Mouse (Mus musculus) heart, embryonic 14.5 days (tissue): ENCODE measurements around the gene Dlgap1. TPM values are rescaled to one million over a fixed set of nuclear protein-coding genes. Genes with fewer than 3 reads are reported as not detected.

Experiments used
- ATAC-seq: fragments of 200-750 bp; cut with Nextera tagmentation; 2 replicates; pipeline ENCODE4 v1.8.0; 2017; ENCODE audit warnings: low read depth, moderate TSS enrichment; ENCODE audit not compliant: insufficient number of reproducible peaks, insufficient read depth, low FRiP score
- H3K27ac ChIP-seq, 2 experiments: fragments of 200-500 bp in 1 of 2; fragments of 300-500 bp in 1 of 2; sonication (generic) in 1 of 2; replicated peaks in 1 of 2; 2 replicates each; pipeline ENCODE4 v1.5.1; 2012 to 2014; ENCODE audit warnings: low read depth in 2 of 2, low read length in 2 of 2, control low read depth in 1 of 2, mild to moderate bottlenecking in 1 of 2, mixed read lengths in 1 of 2; ENCODE audit not compliant: control insufficient read depth in 1 of 2, insufficient read depth in 1 of 2
- H3K27me3 ChIP-seq: fragments of 300-500 bp; sonication (generic); 2 replicates; pipeline ENCODE4 v1.6.1; 2014; ENCODE audit warnings: mild to moderate bottlenecking, low read length, control low read depth; ENCODE audit not compliant: control insufficient read depth, insufficient read depth
- H3K36me3 ChIP-seq: fragments of 300-500 bp; sonication (generic); 2 replicates; pipeline ENCODE4 v1.6.1; 2014; ENCODE audit warnings: mild to moderate bottlenecking, control low read depth, low read length, mixed read lengths; ENCODE audit not compliant: control insufficient read depth, insufficient read depth
- H3K4me1 ChIP-seq, 2 experiments: fragments of 200-500 bp in 1 of 2; fragments of 300-500 bp in 1 of 2; sonication (generic) in 1 of 2; 2 replicates each; pipeline ENCODE4 v1.6.1; 2012 to 2014; ENCODE audit warnings: low read length in 2 of 2, control low read depth in 1 of 2, mixed read lengths in 1 of 2; ENCODE audit not compliant: control insufficient read depth in 2 of 2, insufficient read depth in 2 of 2
- H3K4me2 ChIP-seq: fragments of 300-500 bp; sonication (generic); 2 replicates; pipeline ENCODE4 v1.6.1; 2014; ENCODE audit warnings: mild to moderate bottlenecking, low read length
- H3K4me3 ChIP-seq, 2 experiments: fragments of 200-500 bp in 1 of 2; fragments of 300-500 bp in 1 of 2; sonication (generic) in 1 of 2; 2 replicates each; pipeline ENCODE4 v1.5.1; 2012 to 2014; ENCODE audit warnings: low read length in 2 of 2, mild to moderate bottlenecking in 2 of 2, control low read depth in 1 of 2, low read depth in 1 of 2, moderate library complexity in 1 of 2; ENCODE audit not compliant: control insufficient read depth in 1 of 2, insufficient read depth in 1 of 2
- H3K9ac ChIP-seq: fragments of 300-500 bp; sonication (generic); 2 replicates; pipeline ENCODE4 v1.6.1; 2014; ENCODE audit warnings: mild to moderate bottlenecking, low read length
- H3K9me3 ChIP-seq: fragments of 300-500 bp; sonication (generic); 2 replicates; pipeline ENCODE4 v1.6.1; 2016; ENCODE audit warnings: low read length, control low read depth; ENCODE audit not compliant: control insufficient read depth
- WGBS: fragments of 180-500 bp; shearing (Covaris S2); extraction: QIAGEN DNeasy Blood & Tissue Kit; methylation state at CpG from one replicate; pipeline ENCODE4 v1.1.7; 2014; 5-methylcytosine and 5-hydroxymethylcytosine counted together
- polyA plus RNA-seq: library from polyadenylated mRNA; unstranded; fragments of >200 nt; fragmentation: Nextera tagmentation; extraction: Ambion mirVana; gene quantifications from 2 replicates; pipeline ENCODE4 v1.2.1, GENCODE M21; 2014

Dlgap1 gene
- polyA plus RNA-seq, 1 experiment from 2014 or later = 1.1 TPM

DNA sequence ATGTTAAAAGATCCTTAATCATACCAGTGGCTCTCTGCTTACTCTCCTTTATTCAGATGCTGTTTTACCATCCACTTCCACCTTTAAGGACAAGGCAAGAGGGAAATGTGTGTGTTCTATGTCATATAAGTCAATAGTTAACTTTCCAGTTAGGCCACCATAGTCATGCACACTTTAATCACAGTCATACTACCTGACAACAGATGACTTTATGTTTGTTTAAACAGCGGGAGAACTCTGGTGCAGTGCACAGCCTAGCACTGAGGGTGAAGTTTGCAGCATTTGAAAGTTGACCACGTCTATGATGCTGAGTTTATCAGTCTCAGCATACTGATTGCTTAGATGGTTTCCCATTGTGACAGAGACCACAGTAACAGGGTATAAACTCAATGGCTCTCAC is 433.0 kb downstream of the Dlgap1 start:
- Histone ChIP-seq H3K9ac (no peak overlapping the region), H3K36me3 (no peaks in the 10 kb centered on the region), H3K27me3 (no peaks in the 10 kb centered on the region), H3K4me1 (no peaks in the 10 kb centered on the region), H3K4me3 (no peak overlapping the region), H3K4me2 (no peak overlapping the region), H3K9me3 (no peaks in the 10 kb centered on the region), H3K27ac (no peak overlapping the region)
- no peak for ATAC-seq
- 55% methylated on average over 2 of the region's 2 CpGs for WGBS

DNA sequence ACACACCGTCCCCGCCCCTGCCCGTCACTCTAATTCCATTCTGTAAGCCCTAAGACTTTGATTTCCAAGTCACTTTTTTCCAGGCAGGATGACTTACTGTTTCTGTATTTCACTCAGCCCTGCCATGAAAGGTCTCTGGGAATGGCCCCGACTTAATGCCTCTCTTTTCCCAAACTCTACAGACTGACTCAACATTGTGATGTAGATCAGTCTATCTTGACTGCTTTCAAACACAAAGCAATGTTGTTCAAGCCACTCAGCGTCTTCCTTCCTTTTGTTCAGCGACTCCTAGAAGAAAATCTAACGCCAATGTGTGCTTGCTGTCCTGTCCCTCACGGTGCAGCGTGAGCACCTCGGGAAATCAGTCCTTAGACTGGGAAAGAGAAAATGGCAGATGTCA is 434.9 kb downstream of the Dlgap1 start:
- Histone ChIP-seq H3K9me3 (no peaks in the 10 kb centered on the region), H3K4me3 (no peak overlapping the region), H3K4me2 (no peak overlapping the region), H3K4me1 (no peaks in the 10 kb centered on the region), H3K9ac (no peak overlapping the region), H3K27me3 (no peaks in the 10 kb centered on the region), H3K36me3 (no peaks in the 10 kb centered on the region), H3K27ac (no peak overlapping the region)
- ATAC-seq = no peak
- 43% methylated on average over 10 of the region's 10 CpGs for WGBS

DNA sequence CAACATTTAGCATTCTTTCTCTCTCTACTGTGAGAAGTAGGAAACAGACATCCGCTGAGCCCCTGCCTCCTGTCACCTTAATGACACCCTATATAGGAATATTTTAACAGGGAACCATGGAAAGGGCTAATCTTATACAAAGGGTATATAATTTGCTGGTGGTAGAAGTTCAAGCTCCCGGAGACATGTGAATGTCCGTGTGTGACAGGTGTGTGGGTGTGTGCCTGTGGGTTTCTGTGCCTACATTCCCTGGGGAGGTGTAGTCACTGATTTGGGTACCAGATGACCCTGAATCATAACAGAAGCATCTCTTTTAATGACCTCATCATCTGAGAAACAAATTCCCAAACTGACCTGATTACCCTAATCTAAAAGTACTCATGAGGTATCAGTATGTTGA is 445.3 kb downstream of the Dlgap1 start:
- no peaks in the 10 kb centered on the region for H3K4me1 ChIP-seq
- H3K4me2 ChIP-seq = no peak overlapping the region
- WGBS = 81% methylated on average over 3 of the region's 3 CpGs

DNA sequence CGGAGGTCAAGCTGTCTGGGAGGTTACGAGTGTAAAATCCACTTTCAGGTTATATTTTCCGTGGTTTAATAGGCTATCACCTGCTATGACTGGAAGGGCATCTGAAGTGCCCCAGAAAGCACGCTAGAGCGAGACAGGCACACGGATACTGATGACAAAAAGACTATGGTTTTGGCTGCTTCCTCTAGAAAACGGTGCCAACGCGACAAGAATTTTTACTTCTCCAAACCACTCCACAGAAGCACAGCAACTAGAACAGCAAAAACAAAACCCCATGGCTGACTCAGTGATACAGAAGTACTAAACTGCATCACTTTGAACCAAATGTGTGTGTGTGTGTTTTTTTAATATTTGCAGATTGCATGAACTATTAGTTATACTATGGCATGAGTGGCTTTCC is 459.0 kb downstream of the Dlgap1 start:
- Histone ChIP-seq H3K4me1 (peaks cover 2 to 4% of the 10 kb centered on the region in 2 experiments), H3K9ac (no peak overlapping the region), H3K4me2 (no peak overlapping the region), H3K27ac (no peak overlapping the region), H3K27me3 (no peaks in the 10 kb centered on the region), H3K4me3 (no peak overlapping the region), H3K9me3 (no peaks in the 10 kb centered on the region), H3K36me3 (no peaks in the 10 kb centered on the region)
- 77% methylated on average over 9 of the region's 9 CpGs for WGBS
- no peak for ATAC-seq

More for the DNA sequence above, 445.3 kb downstream of the Dlgap1 start:
- no peaks in the 10 kb centered on the region for H3K36me3 ChIP-seq
- H3K27ac ChIP-seq = no peak overlapping the region
- no peak overlapping the region for H3K4me3 ChIP-seq
- H3K27me3 ChIP-seq = no peaks in the 10 kb centered on the region
- no peak for ATAC-seq
- H3K9me3 ChIP-seq = no peaks in the 10 kb centered on the region
- H3K9ac ChIP-seq = no peak overlapping the region

DNA sequence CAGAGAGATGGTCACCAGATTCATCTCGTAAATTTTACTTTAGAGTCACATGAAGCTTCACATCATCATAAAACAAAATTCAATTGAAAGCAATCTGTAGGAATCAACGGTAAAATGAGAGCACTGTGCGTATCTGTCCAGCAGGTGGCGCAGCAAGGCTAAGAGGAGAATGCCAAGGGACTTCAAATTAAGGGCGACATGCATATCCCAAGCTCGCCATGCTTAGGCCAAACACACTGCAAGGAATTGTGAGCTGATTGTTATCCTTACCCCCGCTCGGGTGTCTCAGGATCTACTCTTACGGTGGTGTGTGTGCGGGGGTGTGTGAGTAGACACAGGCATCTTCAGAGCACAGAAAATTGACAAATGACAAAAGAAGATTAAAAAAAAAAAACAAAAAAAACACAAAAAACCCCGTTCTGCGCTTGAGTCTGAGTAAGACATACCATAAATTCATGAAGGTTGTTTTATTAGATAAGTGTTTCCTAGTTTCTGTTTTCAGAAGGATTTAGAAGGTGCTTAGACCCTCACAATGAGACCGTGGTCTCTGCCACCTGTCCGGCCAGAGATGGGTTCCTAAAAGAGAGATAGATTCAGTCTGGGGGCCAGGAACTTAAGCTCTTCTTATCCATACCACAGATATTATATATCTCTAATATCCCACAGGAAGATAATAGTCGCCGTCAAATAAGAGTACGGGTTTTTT is 461.0 kb downstream of the Dlgap1 start:
- 11% methylated on average over 17 of the region's 17 CpGs for WGBS

DNA sequence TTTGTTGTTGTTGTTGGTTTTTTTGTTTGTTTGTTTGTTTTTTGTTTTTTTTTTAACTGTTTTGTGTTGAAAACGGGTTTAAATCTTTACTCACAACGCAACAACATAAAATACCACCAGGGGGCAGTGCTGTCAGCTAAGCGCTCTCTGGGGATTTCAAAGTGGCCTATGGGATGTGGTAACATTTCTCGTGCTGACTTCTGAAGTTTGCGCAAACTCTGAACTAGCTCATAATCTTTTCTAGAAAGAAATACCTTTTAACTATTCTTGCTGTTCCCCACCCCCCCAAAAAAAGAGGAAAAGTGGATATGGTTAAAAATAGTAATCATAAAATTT is 461.5 kb downstream of the Dlgap1 start:
- H3K27me3 ChIP-seq = no peaks in the 10 kb centered on the region
- H3K4me1 ChIP-seq = peaks cover 2 to 4% of the 10 kb centered on the region in 2 experiments
- H3K9me3 ChIP-seq = no peaks in the 10 kb centered on the region
- ATAC-seq = no peak
- 17% methylated on average over 5 of the region's 5 CpGs for WGBS
- H3K9ac ChIP-seq = no peak overlapping the region
- H3K4me2 ChIP-seq = no peak overlapping the region
- H3K36me3 ChIP-seq = no peaks in the 10 kb centered on the region
- H3K27ac ChIP-seq = no peak overlapping the region
- no peak overlapping the region for H3K4me3 ChIP-seq

More for the DNA sequence above, 461.0 kb downstream of the Dlgap1 start:
- no peak for ATAC-seq
- Histone ChIP-seq H3K27me3 (no peaks in the 10 kb centered on the region), H3K27ac (no peak overlapping the region), H3K36me3 (no peaks in the 10 kb centered on the region), H3K4me1 (peaks cover 2 to 4% of the 10 kb centered on the region in 2 experiments), H3K9me3 (no peaks in the 10 kb centered on the region), H3K9ac (no peak overlapping the region), H3K4me3 (no peak overlapping the region), H3K4me2 (peak overlapping the region; percentile 55)

DNA sequence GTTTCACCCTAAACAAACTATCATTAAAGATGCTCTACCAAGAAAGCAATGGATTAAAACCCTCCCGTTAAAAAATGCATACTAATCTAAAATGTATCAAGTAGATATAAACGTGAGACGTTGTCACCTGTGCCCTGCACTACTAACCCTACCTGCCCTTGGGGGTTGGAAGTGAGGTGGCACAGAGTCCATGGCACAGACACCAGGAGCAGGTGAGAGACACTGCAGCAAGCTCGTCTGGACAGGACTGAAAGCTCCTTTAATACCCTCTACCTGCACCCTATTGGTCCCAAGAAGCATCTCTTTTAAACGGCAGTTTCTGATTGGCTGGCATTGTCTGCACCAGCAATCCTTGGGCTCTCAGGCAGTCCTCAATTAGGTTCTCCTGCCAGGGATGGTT is 464.0 kb downstream of the Dlgap1 start:
- Histone ChIP-seq H3K9me3 (no peaks in the 10 kb centered on the region), H3K4me1 (peaks cover 4% of the 10 kb centered on the region in 2 experiments), H3K36me3 (no peaks in the 10 kb centered on the region), H3K27me3 (no peaks in the 10 kb centered on the region), H3K4me3 (no peak overlapping the region), H3K9ac (no peak overlapping the region), H3K27ac (no peak overlapping the region), H3K4me2 (no peak overlapping the region)
- WGBS = 69% methylated on average over 5 of the region's 5 CpGs
- no peak for ATAC-seq

DNA sequence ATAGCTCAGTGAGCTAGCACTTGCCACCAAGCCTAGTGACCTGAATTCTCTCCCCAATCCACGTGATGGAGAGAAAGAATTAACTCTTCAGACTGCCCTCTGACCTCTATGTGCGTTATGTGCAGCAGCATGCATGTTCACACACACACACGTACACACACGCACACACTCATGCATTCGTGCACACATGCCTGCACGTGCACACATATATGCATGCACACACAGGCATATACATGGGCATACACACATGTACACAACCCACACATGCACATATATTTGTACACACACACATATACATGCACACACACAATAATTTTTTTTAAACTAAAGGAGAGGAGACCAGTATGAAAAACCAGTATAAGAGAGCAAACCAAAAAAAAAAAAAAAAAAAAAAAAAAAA is 465.7 kb downstream of the Dlgap1 start:
- Histone ChIP-seq H3K27me3 (no peaks in the 10 kb centered on the region), H3K27ac (no peak overlapping the region), H3K36me3 (no peaks in the 10 kb centered on the region), H3K4me2 (no peak overlapping the region), H3K4me1 (peaks cover 4% of the 10 kb centered on the region in 2 experiments), H3K4me3 (no peak overlapping the region), H3K9me3 (no peaks in the 10 kb centered on the region), H3K9ac (no peak overlapping the region)
- WGBS = 87% methylated on average over 6 of the region's 6 CpGs
- ATAC-seq = no peak
